ENCODE assay signal across 13 mouse cellular contexts in genomic region chr12:51694096-51694495, GRCm38 (mm10). TPM values are rescaled to one million over a fixed set of nuclear protein-coding genes. Genes with fewer than 3 reads are reported as not detected.
DNase-seq lines count a peak whose midpoint lies in the region; ATAC-seq and TF ChIP-seq lines count a peak whose summit lies in the region.
"Had no signal": no experiment of that assay in that cellular context is flagged by ENCODE, and none has a peak within 500 bp of the region (broad histone marks: within the 10 kb centered on the region; RNA-seq: fewer than 3 reads in every experiment).

No protein-coding gene starts in this region.

- no peaks in the 10 kb centered on the region for H3K27me3 ChIP-seq in kidney, adult 2 months (replicated peaks; ENCODE audit: control insufficient read depth, insufficient read depth, low read length)
- no peaks in the 10 kb centered on the region for H3K27me3 ChIP-seq in CH12.LX (replicated peaks)
- no peaks in the 10 kb centered on the region for H3K27me3 ChIP-seq in liver, embryonic 14.5 days (ENCODE audit: control insufficient read depth, insufficient read depth, low read length)

- in situ Hi-C loops in CH12.LX (cut with MboI; ENCODE audit: low pct_ligation_motif_present, low pct_unique_long_range_greater_than_20kb, low sequenced_read_pairs): no loop called here
- in situ Hi-C loops in ES-E14 (cut with MboI; ENCODE audit: low sequenced_read_pairs in 2 of 2, unreplicated experiment in 2 of 2): no loop called here

- no peak overlapping the region for H3K4me2 ChIP-seq in CH12.LX (ENCODE audit: insufficient read depth, low read depth, poor library complexity, severe bottlenecking)
- no peak overlapping the region for H3K4me2 ChIP-seq in liver, embryonic 14.5 days (ENCODE audit: low read depth)

- H3K27ac ChIP-seq in kidney, adult 2 months (ENCODE audit: insufficient read depth, low read depth, low read length): peak overlapping the region; percentile 74
- H3K27ac ChIP-seq in CH12.LX (ENCODE audit: insufficient read depth, low read depth): no peak overlapping the region
- H3K27ac ChIP-seq in ES-E14 (ENCODE audit: insufficient read depth, low read depth, low read length, poor library complexity, severe bottlenecking): peak overlapping the region; percentile 63; the same call in 1 of the 2 replicates
- peak overlapping the region; percentile 58 for H3K27ac ChIP-seq in liver, embryonic 14.5 days
- H3K27ac ChIP-seq: left cerebral cortex, adult 2 months had no signal

- H3K36me3 ChIP-seq in kidney, adult 2 months (ENCODE audit: control insufficient read depth, insufficient read depth, low read length): no peaks in the 10 kb centered on the region
- no peaks in the 10 kb centered on the region for H3K36me3 ChIP-seq in CH12.LX (replicated peaks in 1 of 2; ENCODE audit: control insufficient read depth in 1 of 2, insufficient read depth in 1 of 2, low read length in 1 of 2)
- no peaks in the 10 kb centered on the region for H3K36me3 ChIP-seq in ES-E14 (ENCODE audit: control insufficient read depth, insufficient read depth, low read length, poor library complexity, severe bottlenecking)
- H3K36me3 ChIP-seq in liver, embryonic 14.5 days (replicated peaks; ENCODE audit: control insufficient read depth, insufficient read depth, low read depth): no peaks in the 10 kb centered on the region

- H3K9ac ChIP-seq in CH12.LX (ENCODE audit: insufficient read depth, low read depth) (peak overlapping the region; percentile 14; the same call in 1 of the 2 replicates), ES-E14 (ENCODE audit: insufficient read depth, low read depth, low read length, poor library complexity, severe bottlenecking) (no peak overlapping the region)
- 0 out of 2 replicates have a peak overlapping the region, but pooled peaks have one; percentile 7 for H3K9ac ChIP-seq in liver, embryonic 14.5 days (replicated peaks)
- H3K9ac ChIP-seq: forebrain, postnatal 0 days had no signal

- no peak for ATAC-seq in liver, embryonic 14.5 days (ENCODE audit: insufficient read depth)
- ATAC-seq in CD4-positive, CD25-positive, alpha-beta regulatory T cell, adult 4 months: no peak
- ATAC-seq: forebrain, postnatal 0 days had no signal

- TF ChIP-seq EP300 in CH12.LX (IDR thresholded peaks at IDR 0.05; ENCODE audit: low read length): no peak
- no peak for TF ChIP-seq EP300 in liver, embryonic 14.5 days (IDR thresholded peaks at IDR 0.05; ENCODE audit: low read depth)

- no peak for TF ChIP-seq CTCF in kidney, adult 2 months (conservative IDR thresholded peaks at IDR 0.05; ENCODE audit: insufficient read depth, insufficient read length, low read depth, low read length)
- TF ChIP-seq CTCF in CH12.LX (conservative IDR thresholded peaks at IDR 0.05 in 1 of 2, IDR thresholded peaks at IDR 0.05 in 1 of 2; ENCODE audit: low read depth in 2 of 2, low read length in 2 of 2): no peak
- no peak for TF ChIP-seq CTCF in liver, embryonic 14.5 days (IDR thresholded peaks at IDR 0.05; ENCODE audit: low read depth)

- H3K4me1 ChIP-seq in kidney, adult 2 months (ENCODE audit: control insufficient read depth, insufficient read depth, low read length): peaks cover 14% of the 10 kb centered on the region; the same call in 1 of the 2 replicates
- H3K4me1 ChIP-seq in CH12.LX (ENCODE audit: control insufficient read depth in 1 of 2, insufficient read depth in 2 of 2) (peaks cover 2 to 21% of the 10 kb centered on the region in 2 experiments; a peak in 3 of 4 replicates), ES-E14 (ENCODE audit: control insufficient read depth in 2 of 2, insufficient read depth in 2 of 2, low read length in 2 of 2, poor library complexity in 1 of 2) (peaks cover 2 to 3% of the 10 kb centered on the region in 2 experiments; a peak in 2 of 4 replicates)
- peaks cover 21 to 26% of the 10 kb centered on the region in 2 experiments for H3K4me1 ChIP-seq in liver, embryonic 14.5 days (replicated peaks; ENCODE audit: control insufficient read depth in 2 of 2, insufficient read depth in 2 of 2, low read length in 1 of 2)

- H3K4me3 ChIP-seq in kidney, adult 2 months (ENCODE audit: insufficient read depth, low read depth, low read length): no peak overlapping the region
- H3K4me3 ChIP-seq in CH12.LX (replicated peaks in 1 of 3; ENCODE audit: low read depth in 2 of 3, low read length in 2 of 3, poor library complexity in 1 of 3): no peak overlapping the region
- H3K4me3 ChIP-seq in ES-E14 (ENCODE audit: insufficient read depth in 1 of 2, low read depth in 1 of 2, low read length in 2 of 2, poor library complexity in 1 of 2, severe bottlenecking in 1 of 2): no peak overlapping the region
- H3K4me3 ChIP-seq in liver, embryonic 14.5 days (ENCODE audit: insufficient read depth in 1 of 2, low read depth in 2 of 2, low read length in 2 of 2): no peak overlapping the region
- H3K4me3 ChIP-seq: left cerebral cortex, adult 2 months had no signal

- dilution Hi-C loops in CH12.LX (cut with MboI; ENCODE audit: extremely low pct_ligation_motif_present, extremely low pct_unique_long_range_greater_than_20kb, low sequenced_read_pairs): no loop called here

- TF ChIP-seq RAD21 in CH12.LX (IDR thresholded peaks at IDR 0.05; ENCODE audit: low read depth, low read length): no peak

- H3K9me3 ChIP-seq in CH12.LX (replicated peaks; ENCODE audit: low read length) (no peaks in the 10 kb centered on the region), ES-E14 (ENCODE audit: control insufficient read depth, insufficient read depth, low read depth, low read length) (no peaks in the 10 kb centered on the region)
- H3K9me3 ChIP-seq in liver, embryonic 14.5 days (ENCODE audit: control insufficient read depth, low read length): no peaks in the 10 kb centered on the region

- DNase-seq in kidney, adult 2 months: no peak
- no peak for DNase-seq in kidney, adult 18-20 months
- DNase-seq in CH12.LX (ENCODE audit: extremely low read depth) (no peak), ES-E14 (ENCODE audit: low read depth, low spot score) (no peak)
- DNase-seq in liver, embryonic 14.5 days (ENCODE audit: low read depth in 3 of 3, low spot score in 3 of 3): no peak
- no peak for DNase-seq in thymus, postnatal 14 days
- no peak for DNase-seq in layer of hippocampus, adult 9-10 months (ENCODE audit: low spot score)
- DNase-seq: adrenal gland, postnatal 10 days; cerebellum, adult 2 months; forebrain, postnatal 0 days; kidney, adult 9 months had no signal

- H3K79me2 ChIP-seq in CH12.LX (replicated peaks; ENCODE audit: control insufficient read depth, extremely low read depth, insufficient read depth, poor library complexity, severe bottlenecking): peaks cover 15% of the 10 kb centered on the region

- no peak for TF ChIP-seq POLR2A in kidney, adult 2 months (IDR thresholded peaks at IDR 0.05; ENCODE audit: low read depth, low read length)
- no peak for TF ChIP-seq POLR2A in CH12.LX (IDR thresholded peaks at IDR 0.05; ENCODE audit: low read depth, low read length)

TF ChIP-seq in CH12.LX, 34 proteins besides CTCF, POLR2A, EP300 and RAD21:
- TF ChIP-seq HCFC1 (IDR thresholded peaks at IDR 0.05; ENCODE audit: low read depth, low read length) (no peak), MXI1 (IDR thresholded peaks at IDR 0.05; ENCODE audit: low read depth, low read length) (no peak), ZKSCAN1 (IDR thresholded peaks at IDR 0.05; ENCODE audit: borderline replicate concordance, low read depth, low read length) (no peak)
TF ChIP-seq in CH12.LX: peak in this region for 0.

TF ChIP-seq in ES-E14, 5 proteins besides CTCF, POLR2A, EP300 and RAD21:
- TF ChIP-seq MAFK (IDR thresholded peaks at IDR 0.05; ENCODE audit: insufficient read depth, low read depth, low read length) (peak; percentile 7; the same call in 1 of the 2 replicates), ZC3H11A (IDR thresholded peaks at IDR 0.05; ENCODE audit: borderline replicate concordance, low read depth, low read length) (no peak)

RNA-seq across cellular contexts. Expression of gene Strn3, which starts 2.4 kb away (rescaled TPM):
- 13.0 and 15.7 TPM in 2 replicates for polyA plus RNA-seq in kidney, adult 2 months (2012; rRNA removed)
- total RNA-seq in CH12.LX (2012; rRNA removed): 22.1 and 25.3 TPM in 2 replicates
- 47.9 and 53.0 TPM in 2 replicates for total RNA-seq in CH12.LX (2014; rRNA removed)
- polyA plus RNA-seq in CH12.LX (2012; ENCODE audit: insufficient read length, low read depth): 27.4 and 27.7 TPM in 2 replicates
- total RNA-seq in ES-E14 (2012; rRNA removed): 53.3 and 76.0 TPM in 2 replicates
- polyA plus RNA-seq in liver, embryonic 14.5 days (2012; rRNA removed): 8.3 and 14.2 TPM in 2 replicates
- 14.9 and 15.5 TPM in 2 replicates for polyA plus RNA-seq in liver, embryonic 14.5 days (2014; fragmentation: Nextera tagmentation; extraction: Ambion mirVana)
- 10 to 100 TPM; 21.7 to 31.7 TPM for polyA plus RNA-seq in CD4-positive, CD25-positive, alpha-beta regulatory T cell, adult 4 months (2017; shearing (Covaris generic))

RNA-seq across cellular contexts. Expression of gene Ap4s1, which starts 3.3 kb away (rescaled TPM):
- polyA plus RNA-seq in kidney, adult 2 months (2012; rRNA removed): 11.7 and 12.1 TPM in 2 replicates
- total RNA-seq in CH12.LX (2012; rRNA removed) (11.0 and 15.4 TPM in 2 replicates), CH12.LX (2014; rRNA removed) (31.8 and 32.4 TPM in 2 replicates), ES-E14 (2012; rRNA removed) (6.3 and 11.0 TPM in 2 replicates)
- polyA plus RNA-seq in CH12.LX (2012; ENCODE audit: insufficient read length, low read depth): 18.3 and 20.5 TPM in 2 replicates
- 4.6 and 6.4 TPM in 2 replicates for polyA plus RNA-seq in liver, embryonic 14.5 days (2012; rRNA removed)
- polyA plus RNA-seq in liver, embryonic 14.5 days (2014; fragmentation: Nextera tagmentation; extraction: Ambion mirVana): 16.4 and 16.8 TPM in 2 replicates
- 10 to 100 TPM; 10.9 to 19.7 TPM for polyA plus RNA-seq in CD4-positive, CD25-positive, alpha-beta regulatory T cell, adult 4 months (2017; shearing (Covaris generic))
